Mouse (Mus musculus) liver, embryonic 14.5 days (tissue): ENCODE data around the gene Gmpr.

Source experiments
- CTCF ChIP-seq: IDR thresholded peaks from 2 replicates; pipeline ENCODE4 v1.5.1; 2016; ENCODE audit warnings: antibody characterized with exemption, low read depth, control low read depth
- EP300 ChIP-seq: IDR thresholded peaks from 2 replicates; pipeline ENCODE4 v1.6.1; 2016; ENCODE audit warnings: antibody characterized with exemption, low read depth

- TF ChIP-seq EP300 (no peak), CTCF (no peak)
Measured at GRCm38 (mm10) chr13:45473311-45473710, 33.9 kb upstream of the Gmpr start.
